Mouse (Mus musculus) liver, embryonic 12.5 days (tissue): ENCODE measurements around the gene Gprc5b. TPM values are rescaled to one million over a fixed set of nuclear protein-coding genes. Genes with fewer than 3 reads are reported as not detected.

Source experiments
- ATAC-seq: fragments of 200-750 bp; cut with Nextera tagmentation; 2 replicates; pipeline ENCODE4 v1.8.0; 2017; ENCODE audit warnings: moderate number of reproducible peaks, mild to moderate bottlenecking, moderate library complexity
- H3K27ac ChIP-seq: fragments of 300-500 bp; sonication (generic); 2 replicates; pipeline ENCODE4 v1.5.1; 2016; ENCODE audit warnings: mild to moderate bottlenecking
- H3K27me3 ChIP-seq: fragments of 300-500 bp; sonication (generic); replicated peaks from 2 replicates; pipeline ENCODE4 v1.6.1; 2016; ENCODE audit warnings: mild to moderate bottlenecking, moderate library complexity
- H3K36me3 ChIP-seq: fragments of 300-500 bp; sonication (generic); 2 replicates; pipeline ENCODE4 v1.6.1; 2016; ENCODE audit warnings: mild to moderate bottlenecking, moderate library complexity
- H3K4me1 ChIP-seq: fragments of 300-500 bp; sonication (generic); 2 replicates; pipeline ENCODE4 v1.6.1; 2016
- H3K4me2 ChIP-seq: fragments of 300-500 bp; sonication (generic); 2 replicates; pipeline ENCODE4 v1.6.1; 2016; ENCODE audit warnings: mild to moderate bottlenecking, moderate library complexity
- H3K4me3 ChIP-seq: fragments of 300-500 bp; sonication (generic); 2 replicates; pipeline ENCODE4 v1.5.1; 2016; ENCODE audit warnings: mild to moderate bottlenecking, moderate library complexity
- H3K9ac ChIP-seq: fragments of 300-500 bp; sonication (generic); 2 replicates; pipeline ENCODE4 v1.6.1; 2016; ENCODE audit warnings: mild to moderate bottlenecking, moderate library complexity
- H3K9me3 ChIP-seq: fragments of 300-500 bp; sonication (generic); replicated peaks from 2 replicates; pipeline ENCODE4 v1.6.1; 2016; ENCODE audit warnings: mild to moderate bottlenecking, moderate library complexity
- WGBS: fragments of 180-500 bp; shearing (Covaris S2); methylation state at CpG from one replicate; pipeline ENCODE4 v1.1.7; 2016; ENCODE audit not compliant: insufficient replicate concordance; 5-methylcytosine and 5-hydroxymethylcytosine counted together
- polyA plus RNA-seq: library from polyadenylated mRNA; unstranded; fragments of >200 nt; fragmentation: Nextera tagmentation; extraction: Ambion mirVana; gene quantifications from 2 replicates; pipeline ENCODE4 v1.2.1, GENCODE M21; 2016

The Gprc5b gene
- polyA plus RNA-seq, 1 experiment from 2014 or later = 0.46 TPM

DNA sequence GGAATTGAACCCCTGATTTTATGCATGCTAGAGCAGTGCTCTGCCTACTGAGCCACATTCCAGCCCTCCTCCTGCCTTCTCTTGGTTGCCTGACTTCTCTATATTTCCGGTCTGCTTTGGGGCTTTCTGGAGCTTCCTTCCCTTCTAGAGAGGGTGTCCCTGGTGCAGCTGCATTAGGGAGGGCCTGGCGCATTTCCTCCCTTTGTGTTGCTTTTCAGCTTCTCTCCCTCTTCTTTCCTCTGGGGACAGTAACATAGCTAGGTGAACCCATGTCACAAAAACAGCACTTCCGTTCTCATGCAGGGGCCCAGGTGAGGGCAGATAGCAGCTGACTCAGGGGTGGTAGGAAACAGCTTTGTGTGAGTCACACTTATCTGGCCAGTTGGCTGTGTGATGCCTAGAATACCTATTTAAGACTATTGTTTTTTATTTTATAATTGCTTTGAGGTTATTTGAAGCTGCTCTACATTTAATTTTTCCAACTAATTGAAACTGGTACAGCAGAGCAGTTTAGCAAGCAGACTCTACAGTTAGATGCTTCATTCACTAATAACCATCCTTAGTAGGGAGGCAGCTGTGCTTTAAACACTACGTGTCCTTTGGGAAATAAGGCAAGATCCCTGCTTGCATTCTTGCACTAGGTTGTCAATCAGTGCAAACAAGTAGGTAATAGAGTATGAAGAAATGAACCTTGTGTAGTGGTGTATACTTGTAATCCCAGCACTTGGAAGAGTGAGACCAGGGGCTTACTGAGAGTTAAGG lies 72.4 kb downstream of the Gprc5b start:
- Histone ChIP-seq H3K27me3 (no peaks in the 10 kb centered on the region), H3K36me3 (no peaks in the 10 kb centered on the region), H3K9ac (no peak overlapping the region), H3K4me3 (no peak overlapping the region), H3K9me3 (no peaks in the 10 kb centered on the region), H3K4me1 (no peaks in the 10 kb centered on the region), H3K4me2 (no peak overlapping the region), H3K27ac (no peak overlapping the region)
- no peak for ATAC-seq
- 32% methylated on average over 4 of the region's 4 CpGs for WGBS

Other genes with a start within 250 kb of the Gprc5b start
- gene Iqck, start 139.5 kb downstream of the Gprc5b start, polyA plus RNA-seq = 0.37 and 0.68 TPM in 2 replicates
- gene Knop1, start 139.0 kb downstream of the Gprc5b start, polyA plus RNA-seq = 60.0 and 60.2 TPM in 2 replicates
- not detected in 2 replicates for gene Gpr139, start 189.4 kb upstream of the Gprc5b start, polyA plus RNA-seq